Mouse (Mus musculus) ES-Bruce4 (cell line): Measurements from ENCODE around the gene Tmem185b.

ENCODE experiments used
- CTCF ChIP-seq: IDR thresholded peaks from one replicate; pipeline ENCODE4 v1.8.1; 2011; ENCODE audit warnings: low read depth, low read length
- EP300 ChIP-seq: IDR thresholded peaks from 2 replicates; pipeline ENCODE4 v1.6.1; 2011; ENCODE audit warnings: low read depth, low read length; ENCODE audit not compliant: insufficient read depth
- POLR2A ChIP-seq: IDR thresholded peaks from one replicate; pipeline ENCODE4 v1.8.1; 2011; ENCODE audit warnings: low read length; ENCODE audit not compliant: insufficient read depth

GRCm38 (mm10) chr1:119492097-119492496, 33.9 kb upstream of the Tmem185b start:
- TF ChIP-seq EP300 (no peak), POLR2A (no peak), CTCF (no peak)
